Mouse (Mus musculus) E14TG2a.4 (cell line): ENCODE data around the gene Psg23.
"Not testable (repeated sequence)": the region's sequence is repeated elsewhere in the genome, so short reads cannot be mapped to it uniquely, and the experiment has no call there.

Experiments
- H3K27me3 ChIP-seq: 2 replicates; pipeline ENCODE4 v1.6.1; 2014; ENCODE audit warnings: low read length, control low read depth; ENCODE audit not compliant: insufficient read depth
- H3K36me3 ChIP-seq: 2 replicates; pipeline ENCODE4 v1.6.1; 2014; ENCODE audit warnings: low read length, control low read depth; ENCODE audit not compliant: insufficient read depth
- H3K4me1 ChIP-seq: replicated peaks from 2 replicates; pipeline ENCODE4 v1.6.1; 2014; ENCODE audit warnings: low read depth, low read length, control low read depth
- H3K4me3 ChIP-seq: replicated peaks from 2 replicates; pipeline ENCODE4 v1.5.1; 2014; ENCODE audit warnings: mild to moderate bottlenecking, low read length
- H3K9me3 ChIP-seq: 2 replicates; pipeline ENCODE4 v1.6.1; 2014; ENCODE audit warnings: low read length, control low read depth
- CTCF ChIP-seq: conservative IDR thresholded peaks from 2 replicates; pipeline ENCODE4 v1.5.1; 2014; ENCODE audit warnings: low read length
- NANOG ChIP-seq: IDR thresholded peaks from 2 replicates; pipeline ENCODE4 v1.6.1; 2014; ENCODE audit warnings: borderline replicate concordance, low read length, mixed read lengths
- POU5F1 ChIP-seq: IDR thresholded peaks from 2 replicates; pipeline ENCODE4 v1.6.1; 2014; ENCODE audit warnings: low read length, borderline replicate concordance

The Psg23 gene

DNA sequence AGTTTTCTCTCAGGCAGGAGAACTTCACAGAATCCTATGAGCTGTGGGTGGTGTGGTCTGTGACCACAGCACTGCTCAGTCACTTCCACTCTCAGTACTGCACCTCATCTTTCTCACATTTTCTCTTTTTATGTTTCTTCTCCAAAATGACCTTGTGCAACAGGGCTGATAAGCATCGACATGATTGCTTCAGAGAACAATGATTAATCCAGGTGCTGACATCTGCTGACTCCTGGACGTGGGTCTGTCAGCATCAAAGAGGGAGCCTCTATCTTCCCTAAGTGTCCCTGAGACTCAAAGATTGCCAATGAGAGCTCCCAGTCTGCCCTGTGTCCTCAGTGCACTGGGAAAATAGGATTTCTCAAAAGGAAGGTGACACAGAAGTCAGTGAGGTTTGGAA lies at the start of gene Psg23:
Gene Psg23, minus strand, starts transcription at position 101 of the 400 bp plus-strand sequence.
- H3K4me3 ChIP-seq, H3K9me3 ChIP-seq, H3K27me3 ChIP-seq, H3K4me1 ChIP-seq, H3K36me3 ChIP-seq: not testable (repeated sequence)

DNA sequence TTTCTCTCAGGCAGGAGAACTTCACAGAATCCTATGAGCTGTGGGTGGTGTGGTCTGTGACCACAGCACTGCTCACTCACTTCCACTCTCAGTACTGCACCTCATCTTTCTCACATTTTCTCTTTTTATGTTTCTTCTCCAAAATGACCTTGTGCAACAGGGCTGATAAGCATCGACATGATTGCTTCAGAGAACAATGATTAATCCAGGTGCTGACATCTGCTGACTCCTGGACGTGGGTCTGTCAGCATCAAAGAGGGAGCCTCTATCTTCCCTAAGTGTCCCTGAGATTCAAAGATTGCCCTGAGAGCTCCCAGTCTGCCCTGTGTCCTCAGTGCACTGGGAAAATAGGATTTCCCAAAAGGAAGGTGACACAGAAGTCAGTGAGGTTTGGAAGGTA lies 40.3 kb upstream of the Psg23 start, which contains the start of gene Psg21:
Gene Psg21, minus strand, starts transcription at position 101 of the 400 bp plus-strand sequence.
- peaks cover 12% of the 10 kb centered on the region for H3K9me3 ChIP-seq
- H3K36me3 ChIP-seq, H3K4me1 ChIP-seq, H3K27me3 ChIP-seq, H3K4me3 ChIP-seq: not testable (repeated sequence)

DNA sequence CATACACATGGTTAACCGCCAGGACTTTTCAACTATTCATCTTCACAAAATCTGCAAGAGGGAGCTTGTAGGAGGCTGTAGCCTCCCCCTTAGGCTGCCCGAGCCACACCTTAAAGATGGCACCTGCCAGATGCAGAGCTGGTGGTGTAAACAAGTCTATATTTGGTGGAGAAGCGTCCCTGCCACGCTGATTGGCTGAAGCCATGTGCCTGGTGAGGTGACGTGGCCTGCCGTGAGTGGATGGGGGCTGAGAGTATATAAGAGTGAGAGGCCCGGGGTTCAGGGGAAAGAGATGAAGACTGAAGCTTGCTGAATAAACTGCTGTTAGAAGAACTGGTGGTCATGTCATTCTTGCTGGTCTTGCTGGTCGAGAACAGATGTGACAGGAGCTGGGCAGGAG lies 10.6 kb upstream of the Psg23 start:
- H3K4me3 ChIP-seq, H3K36me3 ChIP-seq, H3K27me3 ChIP-seq, H3K4me1 ChIP-seq, H3K9me3 ChIP-seq: not testable (repeated sequence)

DNA sequence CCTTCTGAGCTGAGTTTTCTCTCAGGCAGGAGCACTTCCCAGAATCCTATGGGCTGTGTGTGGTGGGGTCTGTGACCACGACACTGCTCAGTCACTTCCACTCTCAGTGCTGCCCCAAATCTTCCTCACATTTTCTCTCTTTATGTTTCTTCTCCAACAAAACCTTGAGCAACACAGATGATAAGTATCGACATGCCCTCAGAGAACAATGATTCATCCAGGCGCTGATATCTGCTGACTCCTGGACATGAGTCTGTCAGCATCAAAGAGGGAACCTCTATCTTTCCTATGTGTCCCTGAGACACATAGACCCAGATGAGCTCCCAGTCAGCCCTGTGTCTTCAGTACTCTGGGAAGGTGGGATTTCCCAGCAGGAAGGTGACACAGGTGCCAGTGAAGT lies 49.1 kb downstream of the Psg23 start, which contains the start of gene Psg27:
Gene Psg27, minus strand, starts transcription at position 101 of the 400 bp plus-strand sequence.
- no peaks in the 10 kb centered on the region for H3K9me3 ChIP-seq
- H3K4me3 ChIP-seq: no peak within 1 kb of the TSS
- no peaks in the 10 kb centered on the region for H3K36me3 ChIP-seq
- no peak for TF ChIP-seq NANOG
- no peak for TF ChIP-seq POU5F1
- no peak for TF ChIP-seq CTCF
- H3K27me3 ChIP-seq: no peaks in the 10 kb centered on the region
- H3K4me1 ChIP-seq: no peaks in the 10 kb centered on the region

DNA sequence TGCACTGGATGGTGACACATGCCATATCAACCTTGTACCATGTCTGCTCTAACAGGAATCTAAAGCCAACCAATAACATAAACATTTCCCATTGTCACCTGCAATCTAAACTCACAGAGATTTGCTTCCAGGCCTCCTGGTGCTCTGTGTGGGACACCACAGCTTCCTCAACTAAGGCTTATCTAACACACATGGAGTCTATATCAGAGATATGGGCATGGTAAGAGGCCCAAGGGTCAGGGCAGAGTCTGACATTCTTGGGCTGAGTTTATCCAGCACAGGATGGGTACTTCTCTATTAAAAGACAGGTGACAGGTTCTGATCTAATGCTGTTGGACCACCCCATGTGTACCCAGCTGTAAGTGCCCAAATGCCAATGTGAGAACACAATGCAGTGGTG lies 56.5 kb downstream of the Psg23 start:
- TF ChIP-seq POU5F1: no peak
- no peak for TF ChIP-seq NANOG
- TF ChIP-seq CTCF: no peak
- H3K27me3 ChIP-seq: no peaks in the 10 kb centered on the region
- H3K4me1 ChIP-seq: peaks cover 4% of the 10 kb centered on the region; the same call in 1 of the 2 replicates
- H3K36me3 ChIP-seq: no peaks in the 10 kb centered on the region
- no peaks in the 10 kb centered on the region for H3K9me3 ChIP-seq
- H3K4me3 ChIP-seq: no peak overlapping the region
